Mouse (Mus musculus) hindbrain, embryonic 14.5 days (tissue): Measurements from ENCODE around the gene Kcnj12. TPM values are rescaled to one million over a fixed set of nuclear protein-coding genes. Genes with fewer than 3 reads are reported as not detected.

Experiments
- ATAC-seq: fragments of 200-750 bp; cut with Nextera tagmentation; 2 replicates; pipeline ENCODE4 v1.8.0; 2017; ENCODE audit warnings: moderate number of reproducible peaks, mild to moderate bottlenecking, moderate TSS enrichment, moderate library complexity; ENCODE audit not compliant: low FRiP score
- DNase-seq: peaks from one replicate; pipeline ENCODE4 v3.0.0-alpha.2; 2015; ENCODE audit warnings: low spot score
- H3K27ac ChIP-seq: fragments of 300-500 bp; sonication (generic); 2 replicates; pipeline ENCODE4 v1.5.1; 2014; ENCODE audit warnings: mild to moderate bottlenecking, moderate library complexity
- H3K27me3 ChIP-seq: fragments of 300-500 bp; sonication (generic); 2 replicates; pipeline ENCODE4 v1.6.1; 2014; ENCODE audit warnings: mild to moderate bottlenecking, low read length, mixed read lengths; ENCODE audit not compliant: control insufficient read depth, insufficient read depth
- H3K36me3 ChIP-seq: fragments of 300-500 bp; sonication (generic); replicated peaks from 2 replicates; pipeline ENCODE4 v1.6.1; 2014; ENCODE audit not compliant: control insufficient read depth, insufficient read depth
- H3K4me1 ChIP-seq: fragments of 300-500 bp; sonication (generic); replicated peaks from 2 replicates; pipeline ENCODE4 v1.6.1; 2014; ENCODE audit warnings: antibody characterized with exemption, low read length, mixed read lengths; ENCODE audit not compliant: control insufficient read depth, insufficient read depth
- H3K4me2 ChIP-seq: fragments of 300-500 bp; sonication (generic); replicated peaks from 2 replicates; pipeline ENCODE4 v1.6.1; 2014; ENCODE audit warnings: mild to moderate bottlenecking, moderate library complexity
- H3K4me3 ChIP-seq: fragments of 300-500 bp; sonication (generic); replicated peaks from 2 replicates; pipeline ENCODE4 v1.5.1; 2014; ENCODE audit warnings: mild to moderate bottlenecking, low read length
- H3K9ac ChIP-seq: fragments of 300-500 bp; sonication (generic); 2 replicates; pipeline ENCODE4 v1.6.1; 2014
- H3K9me3 ChIP-seq: fragments of 300-500 bp; sonication (generic); 2 replicates; pipeline ENCODE4 v1.6.1; 2016; ENCODE audit warnings: low read length; ENCODE audit not compliant: control insufficient read depth
- WGBS: fragments of 180-500 bp; shearing (Covaris S2); extraction: QIAGEN DNeasy Blood & Tissue Kit; methylation state at CpG from one replicate; pipeline ENCODE4 v1.1.7; 2014; 5-methylcytosine and 5-hydroxymethylcytosine counted together
- polyA plus RNA-seq: library from polyadenylated mRNA; unstranded; fragments of >200 nt; fragmentation: Nextera tagmentation; extraction: Ambion mirVana; gene quantifications from 2 replicates; pipeline ENCODE4 v1.2.1, GENCODE M21; 2014

The Kcnj12 gene
- polyA plus RNA-seq, 1 experiment from 2014 or later: 3.3 TPM

DNA sequence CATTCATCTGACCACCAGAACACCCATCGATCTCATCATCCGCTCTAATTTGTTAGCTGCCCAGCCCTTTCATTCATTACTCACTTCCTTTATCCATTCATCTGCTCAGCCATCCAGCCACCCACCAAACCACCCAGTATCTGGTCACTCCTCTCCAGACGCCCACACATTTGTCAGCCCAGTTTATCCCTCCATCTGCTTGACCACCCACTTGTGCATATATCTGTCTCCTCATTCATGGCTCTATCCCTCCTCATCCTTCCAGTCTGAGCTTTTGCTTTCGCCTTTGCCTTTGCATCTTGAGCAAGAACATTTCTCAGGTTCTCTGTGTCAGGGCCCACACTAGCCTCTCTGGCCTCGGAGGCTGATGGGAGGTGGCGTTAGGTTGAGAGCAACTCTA is 41.1 kb downstream of the Kcnj12 start:
- Histone ChIP-seq H3K36me3 (no peaks in the 10 kb centered on the region), H3K9me3 (no peaks in the 10 kb centered on the region), H3K27ac (no peak overlapping the region), H3K9ac (no peak overlapping the region), H3K27me3 (no peaks in the 10 kb centered on the region), H3K4me1 (no peaks in the 10 kb centered on the region), H3K4me2 (no peak overlapping the region), H3K4me3 (no peak overlapping the region)
- DNase-seq: no peak
- WGBS: 92% methylated on average over 6 of the region's 6 CpGs
- no peak for ATAC-seq

DNA sequence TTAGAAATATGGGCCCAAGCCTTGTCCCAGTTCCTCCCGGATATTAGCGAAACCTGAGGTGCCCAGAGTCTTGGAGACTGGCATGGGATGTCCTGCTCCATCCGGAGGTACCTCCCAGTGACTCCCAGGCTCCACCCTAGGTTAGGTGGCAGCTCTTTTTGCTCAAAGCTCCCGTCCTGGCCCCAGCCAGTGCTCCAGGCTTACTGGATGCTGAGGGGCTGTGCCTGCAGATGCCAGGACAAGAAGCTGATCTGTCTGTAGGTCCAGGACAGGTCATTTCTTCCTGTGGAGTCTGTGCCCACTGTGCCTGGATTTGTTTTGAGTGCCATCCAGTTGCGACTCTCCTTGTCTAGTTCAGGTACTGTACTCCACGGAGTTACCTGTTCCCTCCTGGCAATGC is 43.3 kb downstream of the Kcnj12 start:
- WGBS: 94% methylated on average over 6 of the region's 6 CpGs
- no peak for ATAC-seq

DNA sequence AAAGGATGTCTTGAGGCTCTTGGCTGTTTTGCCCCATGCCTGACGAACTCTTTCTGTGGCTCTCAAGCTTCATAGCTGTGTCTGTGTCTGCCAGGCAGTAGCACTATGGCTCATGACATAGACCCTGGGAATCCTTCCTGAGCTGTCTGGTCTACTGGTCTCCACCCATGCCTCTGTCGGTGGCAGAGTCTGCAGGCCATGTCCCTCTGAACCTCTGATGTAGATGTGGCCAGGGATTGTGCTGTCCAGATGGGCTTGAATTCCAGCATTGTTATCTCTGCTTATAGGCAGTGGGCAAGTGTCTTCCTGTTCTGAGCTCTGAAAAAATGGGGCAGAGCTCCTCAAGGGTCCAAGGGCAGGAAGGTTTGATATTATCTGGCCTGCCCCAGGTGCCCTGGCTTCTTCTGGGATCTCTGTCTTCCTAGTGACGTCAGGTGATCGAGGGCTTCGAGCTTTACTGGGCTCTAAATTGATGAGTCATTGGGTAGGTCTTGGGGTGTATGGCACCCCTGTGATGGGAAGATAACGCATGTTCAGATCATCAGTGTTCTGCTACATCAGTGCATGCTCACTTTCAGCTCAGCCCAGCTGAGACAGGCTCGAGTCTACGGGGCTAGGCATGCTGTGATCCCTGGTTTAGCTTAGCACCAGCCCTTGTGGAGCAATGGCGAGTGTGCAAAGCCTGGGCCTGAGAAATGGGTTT is 44.9 kb downstream of the Kcnj12 start:
- Histone ChIP-seq H3K4me3 (no peak overlapping the region), H3K27ac (no peak overlapping the region), H3K4me2 (no peak overlapping the region), H3K27me3 (no peaks in the 10 kb centered on the region), H3K9me3 (no peaks in the 10 kb centered on the region), H3K4me1 (no peaks in the 10 kb centered on the region), H3K9ac (no peak overlapping the region), H3K36me3 (no peaks in the 10 kb centered on the region)
- DNase-seq (no peak), ATAC-seq (no peak)
- 92% methylated on average over 9 of the region's 9 CpGs for WGBS

More for the DNA sequence above, 43.3 kb downstream of the Kcnj12 start:
- no peaks in the 10 kb centered on the region for H3K4me1 ChIP-seq
- H3K36me3 ChIP-seq: no peaks in the 10 kb centered on the region
- no peaks in the 10 kb centered on the region for H3K27me3 ChIP-seq
- no peak overlapping the region for H3K9ac ChIP-seq
- no peak overlapping the region for H3K27ac ChIP-seq
- no peak overlapping the region for H3K4me3 ChIP-seq
- no peaks in the 10 kb centered on the region for H3K9me3 ChIP-seq
- H3K4me2 ChIP-seq: no peak overlapping the region
- no peak for DNase-seq

DNA sequence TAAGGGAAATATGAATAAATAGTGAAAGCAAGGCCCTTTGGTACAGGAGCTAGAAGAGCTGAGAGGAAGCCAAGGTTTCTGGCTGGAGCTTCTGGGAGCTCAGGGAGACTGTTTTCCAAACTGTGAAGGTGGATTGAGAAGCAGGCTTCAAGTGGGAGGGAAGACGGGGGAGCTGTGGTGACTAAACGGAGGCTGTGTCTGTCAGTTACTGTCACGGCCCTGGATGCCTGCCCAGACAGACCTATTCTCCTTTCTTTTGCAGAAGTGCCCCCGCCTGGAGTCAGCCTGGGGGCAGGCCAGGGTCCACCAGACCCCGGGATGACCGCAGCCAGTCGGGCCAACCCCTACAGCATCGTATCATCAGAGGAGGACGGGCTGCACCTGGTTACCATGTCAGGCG is 46.5 kb downstream of the Kcnj12 start:
- H3K4me1 ChIP-seq: no peaks in the 10 kb centered on the region
- no peaks in the 10 kb centered on the region for H3K36me3 ChIP-seq
- H3K27me3 ChIP-seq: no peaks in the 10 kb centered on the region
- DNase-seq: no peak
- WGBS: 81% methylated on average over 10 of the region's 10 CpGs
- ATAC-seq: no peak
- no peak overlapping the region for H3K4me3 ChIP-seq
- no peak overlapping the region for H3K4me2 ChIP-seq
- no peak overlapping the region for H3K27ac ChIP-seq
- H3K9ac ChIP-seq: no peak overlapping the region
- H3K9me3 ChIP-seq: no peaks in the 10 kb centered on the region

DNA sequence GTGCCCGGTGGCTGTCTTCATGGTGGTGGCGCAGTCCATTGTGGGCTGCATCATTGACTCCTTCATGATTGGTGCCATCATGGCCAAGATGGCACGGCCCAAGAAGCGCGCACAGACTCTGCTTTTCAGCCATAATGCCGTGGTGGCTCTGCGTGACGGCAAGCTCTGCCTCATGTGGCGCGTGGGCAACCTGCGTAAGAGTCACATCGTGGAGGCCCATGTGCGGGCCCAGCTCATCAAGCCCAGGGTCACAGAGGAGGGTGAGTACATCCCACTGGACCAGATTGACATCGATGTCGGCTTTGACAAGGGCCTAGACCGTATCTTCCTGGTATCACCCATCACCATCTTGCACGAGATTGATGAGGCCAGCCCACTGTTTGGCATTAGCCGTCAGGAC is 47.3 kb downstream of the Kcnj12 start:
- ATAC-seq: no peak

DNA sequence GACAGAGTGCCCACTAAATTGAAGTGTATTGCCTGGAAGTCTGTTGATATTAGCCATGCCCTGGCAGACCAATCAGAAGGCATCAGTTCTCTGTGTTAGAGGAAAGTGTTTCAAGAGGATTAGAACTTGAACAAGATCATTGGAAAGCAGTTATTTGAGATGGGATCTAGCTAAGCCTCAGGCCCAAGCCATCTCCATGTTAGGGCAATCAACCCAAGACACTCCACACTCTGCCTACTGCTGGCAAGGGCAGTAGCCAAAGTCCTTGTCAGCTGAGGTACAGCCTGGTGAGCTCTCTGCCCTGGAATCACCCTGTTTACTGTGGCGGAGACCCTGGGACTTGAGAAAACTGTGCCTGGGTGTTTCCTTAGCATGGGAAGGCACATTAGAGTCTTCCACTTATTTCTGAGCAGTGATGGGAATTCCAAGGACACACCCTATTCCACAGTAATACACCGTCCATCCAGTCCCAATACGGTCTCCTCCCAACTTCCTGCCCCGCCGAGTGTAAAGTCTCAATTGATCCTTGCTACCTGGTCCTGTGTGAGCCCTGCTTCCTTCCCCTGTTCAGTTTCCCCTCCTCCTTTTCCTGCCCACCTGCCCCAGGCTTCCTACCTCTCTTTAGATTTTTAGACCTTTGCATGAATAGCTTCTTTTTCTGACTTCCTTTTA is 52.4 kb downstream of the Kcnj12 start:
- H3K9ac ChIP-seq: no peak overlapping the region
- H3K4me2 ChIP-seq: no peak overlapping the region
- ATAC-seq: no peak
- 95% methylated on average over 5 of the region's 5 CpGs for WGBS
- no peak overlapping the region for H3K27ac ChIP-seq
- no peaks in the 10 kb centered on the region for H3K4me1 ChIP-seq
- DNase-seq: no peak
- H3K27me3 ChIP-seq: no peaks in the 10 kb centered on the region
- no peaks in the 10 kb centered on the region for H3K9me3 ChIP-seq
- H3K36me3 ChIP-seq: no peaks in the 10 kb centered on the region
- H3K4me3 ChIP-seq: no peak overlapping the region

More for the DNA sequence above, 47.3 kb downstream of the Kcnj12 start:
- no peak for DNase-seq
- H3K4me1 ChIP-seq: no peaks in the 10 kb centered on the region
- no peak overlapping the region for H3K9ac ChIP-seq
- H3K9me3 ChIP-seq: no peaks in the 10 kb centered on the region
- H3K27ac ChIP-seq: no peak overlapping the region
- WGBS: 96% methylated on average over 18 of the region's 18 CpGs
- H3K4me3 ChIP-seq: no peak overlapping the region
- H3K4me2 ChIP-seq: no peak overlapping the region
- H3K36me3 ChIP-seq: no peaks in the 10 kb centered on the region
- H3K27me3 ChIP-seq: no peaks in the 10 kb centered on the region

DNA sequence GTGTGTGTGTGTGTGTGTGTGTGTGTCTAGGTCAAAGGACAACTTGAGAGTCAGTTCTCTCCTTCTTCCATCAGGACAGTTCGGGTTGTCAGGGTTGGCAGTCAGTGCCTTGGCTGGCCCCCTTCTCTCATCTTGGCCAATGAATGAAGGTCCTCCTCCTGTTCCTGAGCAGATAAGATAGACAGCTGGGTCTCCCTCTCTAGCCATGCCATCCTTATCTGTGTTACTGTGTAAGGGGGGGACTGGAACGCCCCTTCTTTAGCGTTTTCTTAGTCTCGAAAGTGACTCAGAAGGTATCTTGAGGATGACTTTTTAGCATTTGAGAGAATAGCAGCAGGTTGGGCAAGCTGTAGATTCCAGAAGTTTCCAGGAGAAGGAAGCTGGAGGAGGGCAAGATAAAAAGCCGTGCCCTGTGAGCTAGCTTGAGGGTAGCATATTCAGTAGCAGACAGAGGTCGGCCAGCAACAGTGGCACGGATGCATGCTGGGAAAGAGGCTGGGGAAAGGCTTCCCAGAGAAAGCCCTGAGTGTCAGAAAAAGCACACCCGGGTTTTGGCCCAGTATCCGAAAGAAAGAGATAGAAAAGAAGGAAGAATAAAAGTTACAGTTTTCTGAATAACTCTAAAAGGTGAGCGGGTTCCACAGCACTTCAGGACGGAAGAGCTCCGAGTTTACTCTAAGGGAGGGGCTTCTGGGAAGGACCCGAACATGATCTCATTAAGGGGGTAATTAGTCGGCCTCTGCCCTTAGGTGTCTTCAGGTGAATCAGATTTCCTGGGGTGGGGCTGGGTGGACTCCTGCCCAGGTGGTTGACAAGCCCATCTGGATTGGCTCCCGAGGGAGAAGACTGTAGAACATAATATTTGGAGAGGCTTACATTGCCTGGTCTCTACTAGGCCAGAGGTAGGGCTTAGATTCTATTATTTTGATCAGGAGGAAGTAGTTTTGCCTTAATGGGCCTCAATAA is 53.3 kb downstream of the Kcnj12 start:
- Histone ChIP-seq H3K4me3 (no peak overlapping the region), H3K36me3 (no peaks in the 10 kb centered on the region), H3K4me1 (no peaks in the 10 kb centered on the region), H3K9me3 (no peaks in the 10 kb centered on the region), H3K27ac (no peak overlapping the region), H3K27me3 (no peaks in the 10 kb centered on the region), H3K9ac (no peak overlapping the region), H3K4me2 (no peak overlapping the region)
- ATAC-seq: no peak
- WGBS: 84% methylated on average over 15 of the region's 15 CpGs
- DNase-seq: no peak

DNA sequence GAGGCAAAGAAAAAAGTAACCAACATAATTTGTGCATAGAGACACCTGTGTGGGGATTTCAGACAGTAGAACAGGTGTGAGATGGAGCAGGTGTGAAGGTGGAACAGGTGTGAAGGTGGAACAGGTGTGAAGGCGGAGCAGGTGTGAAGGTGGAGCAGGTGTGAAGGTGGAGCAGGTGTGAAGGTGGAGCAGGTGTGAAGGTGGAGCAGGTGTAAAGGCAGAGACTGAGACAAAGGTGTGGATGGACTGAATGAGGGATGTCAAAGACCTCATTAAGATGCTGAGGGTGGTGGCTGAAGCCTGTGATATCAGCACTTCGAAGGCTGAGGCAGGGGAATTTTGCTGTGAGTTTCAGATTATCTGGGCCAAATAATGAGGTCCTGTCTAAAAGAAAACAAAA is 59.3 kb downstream of the Kcnj12 start:
- no peaks in the 10 kb centered on the region for H3K9me3 ChIP-seq
- H3K4me3 ChIP-seq: no peak overlapping the region
- WGBS: 88% methylated on average over 2 of the region's 2 CpGs
- H3K27me3 ChIP-seq: no peaks in the 10 kb centered on the region
- H3K36me3 ChIP-seq: no peaks in the 10 kb centered on the region
- no peak for ATAC-seq
- no peak for DNase-seq
- H3K4me2 ChIP-seq: no peak overlapping the region
- no peak overlapping the region for H3K27ac ChIP-seq
- H3K9ac ChIP-seq: no peak overlapping the region
- H3K4me1 ChIP-seq: no peaks in the 10 kb centered on the region

DNA sequence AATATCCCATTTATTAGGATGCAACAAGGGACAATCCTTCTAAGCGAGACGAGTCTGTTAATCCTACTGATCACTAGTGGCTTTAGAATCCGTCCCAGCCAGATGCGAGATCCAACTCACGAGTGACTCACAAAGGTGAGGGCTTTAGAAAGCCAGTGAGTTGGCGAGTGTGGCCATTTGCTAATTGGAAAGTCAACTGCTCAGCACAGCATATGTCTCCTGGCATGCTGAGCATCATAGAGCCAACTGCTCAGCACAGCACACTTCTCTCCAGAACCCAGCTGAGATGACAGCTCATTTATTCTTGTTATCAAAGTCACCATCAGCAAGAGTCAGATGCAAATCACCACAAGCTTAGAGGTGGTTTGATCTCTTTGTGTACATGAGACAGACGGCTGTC is 67.8 kb downstream of the Kcnj12 start:
- no peaks in the 10 kb centered on the region for H3K27me3 ChIP-seq
- no peak overlapping the region for H3K4me3 ChIP-seq
- ATAC-seq (no peak), DNase-seq (no peak)
- no peaks in the 10 kb centered on the region for H3K9me3 ChIP-seq
- 67% methylated on average over 7 of the region's 7 CpGs for WGBS
- no peak overlapping the region for H3K4me2 ChIP-seq
- no peak overlapping the region for H3K27ac ChIP-seq
- H3K4me1 ChIP-seq: no peaks in the 10 kb centered on the region; the same call in 1 of the 2 replicates
- no peaks in the 10 kb centered on the region for H3K36me3 ChIP-seq
- no peak overlapping the region for H3K9ac ChIP-seq
